Mouse (Mus musculus) liver, embryonic 14.5 days (tissue): ENCODE data around the gene Lep. TPM values are rescaled to one million over a fixed set of nuclear protein-coding genes. Genes with fewer than 3 reads are reported as not detected.

Source experiments
- ATAC-seq: fragments of 200-750 bp; cut with Nextera tagmentation; 2 replicates; pipeline ENCODE4 v1.8.0; 2017; ENCODE audit warnings: moderate number of reproducible peaks, mild to moderate bottlenecking, moderate library complexity; ENCODE audit not compliant: insufficient read depth
- DNase-seq, 3 experiments: peaks; one replicate each; pipeline ENCODE4 v3.0.0-alpha.2; 2012 to 2013; ENCODE audit warnings: low read depth in 3 of 3, low spot score in 3 of 3
- H3K27ac ChIP-seq: fragments of 300-500 bp; sonication (generic); 2 replicates; pipeline ENCODE4 v1.5.1; 2014; ENCODE audit warnings: moderate library complexity, mild to moderate bottlenecking, control low read depth, inconsistent platforms
- H3K27me3 ChIP-seq: fragments of 300-500 bp; sonication (generic); 2 replicates; pipeline ENCODE4 v1.6.1; 2014; ENCODE audit warnings: mild to moderate bottlenecking, low read length, moderate library complexity; ENCODE audit not compliant: control insufficient read depth, insufficient read depth
- H3K36me3 ChIP-seq: fragments of 300-500 bp; sonication (generic); replicated peaks from 2 replicates; pipeline ENCODE4 v1.6.1; 2014; ENCODE audit warnings: low read depth; ENCODE audit not compliant: control insufficient read depth, insufficient read depth
- H3K4me1 ChIP-seq, 2 experiments: fragments of 200-500 bp in 1 of 2; fragments of 300-500 bp in 1 of 2; sonication (generic) in 1 of 2; replicated peaks; 2 replicates each; pipeline ENCODE4 v1.6.1; 2012 to 2014; ENCODE audit warnings: antibody characterized with exemption in 1 of 2, inconsistent platforms in 1 of 2, low read length in 1 of 2; ENCODE audit not compliant: control insufficient read depth in 2 of 2, insufficient read depth in 2 of 2
- H3K4me2 ChIP-seq: fragments of 300-500 bp; sonication (generic); 2 replicates; pipeline ENCODE4 v1.6.1; 2014; ENCODE audit warnings: low read depth, mild to moderate bottlenecking, control low read depth, moderate library complexity
- H3K4me3 ChIP-seq, 2 experiments: fragments of 200-500 bp in 1 of 2; fragments of 300-500 bp in 1 of 2; sonication (generic) in 1 of 2; 2 replicates each; pipeline ENCODE4 v1.5.1; 2012 to 2014; ENCODE audit warnings: low read depth in 2 of 2, low read length in 2 of 2, mild to moderate bottlenecking in 2 of 2, control low read depth in 1 of 2, inconsistent platforms in 1 of 2, moderate library complexity in 1 of 2; ENCODE audit not compliant: insufficient read depth in 1 of 2
- H3K9ac ChIP-seq: fragments of 300-500 bp; sonication (generic); replicated peaks from 2 replicates; pipeline ENCODE4 v1.6.1; 2014; ENCODE audit warnings: mild to moderate bottlenecking, control low read depth, moderate library complexity
- H3K9me3 ChIP-seq: fragments of 300-500 bp; sonication (generic); 2 replicates; pipeline ENCODE4 v1.6.1; 2016; ENCODE audit warnings: low read length, mixed read lengths; ENCODE audit not compliant: control insufficient read depth
- CTCF ChIP-seq: IDR thresholded peaks from 2 replicates; pipeline ENCODE4 v1.5.1; 2016; ENCODE audit warnings: antibody characterized with exemption, low read depth, control low read depth
- EP300 ChIP-seq: IDR thresholded peaks from 2 replicates; pipeline ENCODE4 v1.6.1; 2016; ENCODE audit warnings: antibody characterized with exemption, low read depth
- WGBS: fragments of 180-500 bp; shearing (Covaris S2); extraction: QIAGEN DNeasy Blood & Tissue Kit; methylation state at CpG from one replicate; pipeline ENCODE4 v1.1.7; 2014; ENCODE audit not compliant: insufficient replicate concordance; 5-methylcytosine and 5-hydroxymethylcytosine counted together
- polyA plus RNA-seq, 2 experiments: library from polyadenylated mRNA; depleted of rRNA in 1 of 2; stranded (reverse) in 1 of 2; unstranded in 1 of 2; fragments of >200 nt; fragmentation: Nextera tagmentation in 1 of 2; extraction: Ambion mirVana in 1 of 2; gene quantifications; 2 replicates each; pipeline versions ENCODE4 v1.2.1 to v1.2.3; 2012 to 2014

The Lep gene
- polyA plus RNA-seq, 2 experiments, result not detected

DNA sequence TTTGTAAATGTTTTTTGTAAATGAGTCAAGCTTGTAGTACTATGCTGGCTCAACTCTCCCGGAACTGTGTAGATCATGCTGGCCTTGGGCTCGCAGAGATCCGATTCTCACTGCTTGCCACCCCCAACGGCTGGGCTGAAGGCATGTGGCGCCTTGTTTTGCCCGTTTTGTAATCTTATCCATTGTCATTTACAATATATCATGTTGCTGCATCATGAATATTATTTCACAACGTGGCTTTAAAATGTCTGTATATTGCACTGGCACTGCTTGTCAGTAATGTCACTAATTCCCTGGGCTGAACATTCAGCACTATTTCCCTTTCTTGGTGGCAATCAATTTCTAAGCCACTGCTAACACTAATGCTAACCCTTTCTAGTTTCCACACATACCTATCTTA, 3.6 kb upstream of the Lep start:
- Histone ChIP-seq H3K27ac (no peak overlapping the region), H3K27me3 (no peaks in the 10 kb centered on the region), H3K9ac (no peak overlapping the region), H3K4me3 (no peak overlapping the region), H3K36me3 (no peaks in the 10 kb centered on the region), H3K9me3 (no peaks in the 10 kb centered on the region), H3K4me2 (no peak overlapping the region), H3K4me1 (no peaks in the 10 kb centered on the region)
- ATAC-seq, result no peak
- no peak for TF ChIP-seq EP300
- DNase-seq, result no peak
- 63% methylated on average over 7 of the region's 7 CpGs for WGBS

DNA sequence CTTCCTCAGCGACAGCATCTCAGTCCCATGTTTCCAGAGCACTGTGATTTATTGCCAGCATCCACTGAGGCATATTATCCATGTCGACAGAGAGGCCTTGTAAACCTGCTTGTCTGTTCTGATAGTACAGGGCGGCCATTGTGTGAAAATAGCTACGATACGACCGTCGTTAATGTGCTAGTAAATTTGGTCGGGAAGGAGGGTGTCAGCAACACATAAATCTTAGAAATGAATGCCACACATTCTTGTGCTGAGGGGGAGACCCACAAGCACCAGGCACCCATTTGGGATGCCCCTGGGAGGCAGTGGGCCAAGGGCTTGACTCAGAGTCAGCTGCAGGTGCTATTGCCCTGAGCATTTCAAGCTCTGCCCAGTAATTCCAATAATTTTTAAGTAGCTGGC, 6.4 kb downstream of the Lep start:
- no peaks in the 10 kb centered on the region for H3K9me3 ChIP-seq
- ATAC-seq, result no peak
- H3K27me3 ChIP-seq, result no peaks in the 10 kb centered on the region
- H3K9ac ChIP-seq, result no peak overlapping the region
- no peak overlapping the region for H3K4me2 ChIP-seq
- TF ChIP-seq CTCF (no peak), EP300 (no peak)
- 61% methylated on average over 8 of the region's 8 CpGs for WGBS
- no peaks in the 10 kb centered on the region for H3K36me3 ChIP-seq
- no peak overlapping the region for H3K27ac ChIP-seq
- H3K4me3 ChIP-seq, result no peak overlapping the region
- DNase-seq, result no peak
- H3K4me1 ChIP-seq, result no peaks in the 10 kb centered on the region

DNA sequence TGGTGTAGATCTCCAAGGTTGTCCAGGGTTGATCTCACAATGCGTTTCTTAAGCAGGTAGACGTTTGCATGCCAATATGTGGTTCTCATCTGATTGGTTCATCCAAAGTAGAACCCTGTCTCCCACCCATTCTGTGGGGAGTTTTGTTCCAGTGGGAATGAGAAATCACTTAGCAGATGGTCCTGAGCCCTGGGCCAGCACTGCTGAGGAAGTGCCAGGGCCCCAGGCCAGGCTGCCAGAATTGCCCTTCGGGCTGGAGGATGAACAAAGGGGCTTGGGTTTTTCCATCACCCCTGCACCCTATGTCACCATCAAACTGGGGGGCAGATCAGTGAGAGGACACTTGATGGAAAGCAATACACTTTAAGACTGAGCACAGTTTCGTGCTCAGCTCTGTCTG, 12.2 kb downstream of the Lep start:
- Histone ChIP-seq H3K27ac (no peak overlapping the region), H3K4me2 (no peak overlapping the region), H3K27me3 (no peaks in the 10 kb centered on the region), H3K9ac (no peak overlapping the region), H3K4me1 (no peaks in the 10 kb centered on the region), H3K36me3 (no peaks in the 10 kb centered on the region), H3K9me3 (no peaks in the 10 kb centered on the region), H3K4me3 (no peak overlapping the region)
- no peak for DNase-seq
- WGBS, result 54% methylated on average over 4 of the region's 4 CpGs
- TF ChIP-seq CTCF (no peak), EP300 (no peak)
- ATAC-seq, result no peak

DNA sequence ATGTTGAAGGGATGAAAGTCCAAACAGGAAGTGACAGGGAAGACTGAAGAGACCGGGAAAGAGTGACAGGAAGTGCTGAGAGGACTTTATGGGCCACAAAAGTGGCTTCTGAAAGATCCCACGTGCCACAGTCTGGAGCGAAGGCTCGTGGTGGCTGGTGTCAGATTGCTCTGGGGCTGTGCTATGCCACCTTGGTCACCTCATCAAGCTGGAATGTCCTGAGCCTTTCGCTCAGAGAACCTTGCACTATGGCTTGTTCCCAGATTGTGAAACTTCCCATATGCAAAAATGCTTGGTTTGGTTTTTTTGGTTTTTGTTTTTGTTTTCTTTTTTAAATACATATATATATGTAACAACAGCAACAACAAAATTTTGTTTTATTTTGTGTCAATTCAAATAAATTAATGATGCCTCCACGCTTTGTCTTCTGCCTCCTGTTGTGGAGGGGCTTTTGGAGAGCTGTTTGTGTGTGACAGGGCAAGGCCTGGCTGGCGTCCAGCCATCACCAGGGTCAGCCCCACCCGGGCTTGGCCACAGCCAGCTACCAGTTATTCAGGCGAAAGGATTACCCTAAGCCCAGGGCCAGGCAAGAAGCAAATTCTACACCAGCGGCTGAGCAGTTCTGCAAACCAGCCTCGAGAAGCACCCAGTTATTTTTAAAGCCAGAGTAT, 13.6 kb downstream of the Lep start:
- TF ChIP-seq CTCF, result no peak
- TF ChIP-seq EP300, result no peak
- no peak overlapping the region for H3K4me2 ChIP-seq
- no peaks in the 10 kb centered on the region for H3K4me1 ChIP-seq
- no peak overlapping the region for H3K4me3 ChIP-seq
- 34% methylated on average over 11 of the region's 11 CpGs for WGBS
- no peaks in the 10 kb centered on the region for H3K36me3 ChIP-seq
- H3K9ac ChIP-seq, result no peak overlapping the region
- no peak overlapping the region for H3K27ac ChIP-seq
- H3K9me3 ChIP-seq, result no peaks in the 10 kb centered on the region
- H3K27me3 ChIP-seq, result no peaks in the 10 kb centered on the region
- ATAC-seq, result no peak
- DNase-seq, result no peak

DNA sequence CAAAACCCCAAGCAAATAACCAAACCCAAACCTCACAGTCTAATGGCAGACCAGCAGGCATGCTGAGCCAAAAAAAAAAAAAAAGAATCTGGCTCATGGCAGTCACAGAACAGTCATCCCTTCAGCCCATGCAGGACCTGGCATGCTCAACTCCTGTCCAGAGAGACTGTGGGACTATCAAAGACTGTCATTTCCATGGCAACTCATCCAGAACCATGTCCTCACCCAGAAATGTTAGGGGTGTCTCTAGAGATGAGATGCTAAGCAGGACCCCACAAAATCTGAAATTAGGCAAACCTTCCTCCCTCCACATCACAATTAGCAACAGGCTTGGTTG, 14.1 kb downstream of the Lep start:
- no peak for ATAC-seq
- TF ChIP-seq EP300 (no peak), CTCF (no peak)
- DNase-seq, result no peak
- Histone ChIP-seq H3K9me3 (no peaks in the 10 kb centered on the region), H3K4me3 (no peak overlapping the region), H3K4me2 (no peak overlapping the region), H3K4me1 (no peaks in the 10 kb centered on the region), H3K36me3 (no peaks in the 10 kb centered on the region), H3K27ac (no peak overlapping the region), H3K9ac (no peak overlapping the region), H3K27me3 (no peaks in the 10 kb centered on the region)
